In genomic region chr8:48553791-48554288, GRCm38 (mm10) we compare ENCODE assay signal across 10 mouse cellular contexts.
DNase-seq lines count a peak whose midpoint lies in the region; ATAC-seq and TF ChIP-seq lines count a peak whose summit lies in the region.
"Had no signal": no experiment of that assay in that cellular context is flagged by ENCODE, and none has a peak within 500 bp of the region (broad histone marks: within the 10 kb centered on the region; RNA-seq: fewer than 3 reads in every experiment).

No protein-coding gene starts in this region.

- ATAC-seq in heart, embryonic 13.5 days (ENCODE audit: extremely low read depth, insufficient number of reproducible peaks, low FRiP score, low TSS enrichment) = no peak
- ATAC-seq in embryonic facial prominence, embryonic 11.5 days (replicated peaks; ENCODE audit: insufficient number of reproducible peaks, low FRiP score, low TSS enrichment, low read depth) = no peak
- no peak for ATAC-seq in hindbrain, postnatal 0 days
- ATAC-seq in midbrain, embryonic 16.5 days = no peak

- peak overlapping the region; percentile 89 for H3K9ac ChIP-seq in heart, embryonic 13.5 days
- H3K9ac ChIP-seq in embryonic facial prominence, embryonic 11.5 days (replicated peaks; ENCODE audit: low read length) = peak overlapping the region; percentile 54
- peak overlapping the region; percentile 70; the same call in 1 of the 2 replicates for H3K9ac ChIP-seq in hindbrain, postnatal 0 days (replicated peaks; ENCODE audit: low read length)
- H3K9ac ChIP-seq in midbrain, embryonic 16.5 days (ENCODE audit: low read depth, low read length) = peak overlapping the region; percentile 52

- 2% methylated on average over 9 of the region's 9 CpGs for WGBS in heart, embryonic 13.5 days
- 0% methylated on average over 9 of the region's 9 CpGs for WGBS in embryonic facial prominence, embryonic 11.5 days
- 4% methylated on average over 9 of the region's 9 CpGs for WGBS in hindbrain, postnatal 0 days
- 0% methylated on average over 9 of the region's 9 CpGs for WGBS in midbrain, embryonic 16.5 days

- peak overlapping the region; percentile 38; the same call in 1 of the 2 replicates for H3K27ac ChIP-seq in heart, embryonic 13.5 days (replicated peaks)
- peak overlapping the region; percentile 99 for H3K27ac ChIP-seq in embryonic facial prominence, embryonic 11.5 days (replicated peaks; ENCODE audit: low read depth, low read length)
- peak overlapping the region; percentile 83; the same call in 1 of the 2 replicates for H3K27ac ChIP-seq in hindbrain, postnatal 0 days
- H3K27ac ChIP-seq in midbrain, embryonic 16.5 days (ENCODE audit: low read length) = peak overlapping the region; percentile 96; the same call in 1 of the 2 replicates

- 0 out of 2 replicates have a peak, but pooled peaks cover 10% of the 10 kb centered on the region for H3K4me1 ChIP-seq in heart, embryonic 13.5 days
- H3K4me1 ChIP-seq in embryonic facial prominence, embryonic 11.5 days (ENCODE audit: control insufficient read depth, insufficient read depth, low read length) = no peaks in the 10 kb centered on the region
- no peaks in the 10 kb centered on the region for H3K4me1 ChIP-seq in hindbrain, postnatal 0 days (ENCODE audit: insufficient read depth, low read length)
- H3K4me1 ChIP-seq in midbrain, embryonic 16.5 days (ENCODE audit: control insufficient read depth, insufficient read depth, low read length) = peaks cover 21% of the 10 kb centered on the region

- no peak for DNase-seq in heart, adult 11 months
- peak; percentile 87 for DNase-seq in embryonic facial prominence, embryonic 11.5 days (ENCODE audit: low spot score)
- DNase-seq in hindbrain, postnatal 0 days (ENCODE audit: low spot score) = peak; percentile 38
- DNase-seq in adrenal gland, postnatal 10 days = no peak
- DNase-seq in frontal cortex, postnatal 14 days (ENCODE audit: low spot score in 2 of 2) = no peak
- no peak for DNase-seq in left cerebral cortex, postnatal 36 days (ENCODE audit: low spot score in 2 of 2)
- DNase-seq: cerebellum, adult 2 months had no signal

- peaks cover 3% of the 10 kb centered on the region; the same call in 1 of the 2 replicates for H3K27me3 ChIP-seq in heart, embryonic 13.5 days (replicated peaks)
- no peaks in the 10 kb centered on the region for H3K27me3 ChIP-seq in embryonic facial prominence, embryonic 11.5 days (ENCODE audit: control insufficient read depth, insufficient read depth, low read length)
- no peaks in the 10 kb centered on the region for H3K27me3 ChIP-seq in hindbrain, postnatal 0 days (ENCODE audit: insufficient read depth, low read length)
- no peaks in the 10 kb centered on the region for H3K27me3 ChIP-seq in midbrain, embryonic 16.5 days (ENCODE audit: control insufficient read depth, insufficient read depth, low read depth, low read length)
- H3K27me3 ChIP-seq: CH12.LX had no signal

- H3K4me2 ChIP-seq in heart, embryonic 13.5 days = peak overlapping the region; percentile 95
- H3K4me2 ChIP-seq in embryonic facial prominence, embryonic 11.5 days (ENCODE audit: low read depth, low read length) = peak overlapping the region; percentile 72
- peak overlapping the region; percentile 85 for H3K4me2 ChIP-seq in hindbrain, postnatal 0 days (ENCODE audit: low read depth, low read length)
- peak overlapping the region; percentile 81 for H3K4me2 ChIP-seq in midbrain, embryonic 16.5 days (ENCODE audit: low read length)

- no peaks in the 10 kb centered on the region for H3K36me3 ChIP-seq in heart, embryonic 13.5 days
- no peaks in the 10 kb centered on the region for H3K36me3 ChIP-seq in embryonic facial prominence, embryonic 11.5 days (replicated peaks; ENCODE audit: control insufficient read depth, insufficient read depth, low read depth, low read length)
- H3K36me3 ChIP-seq in hindbrain, postnatal 0 days (ENCODE audit: insufficient read depth, low read length) = no peaks in the 10 kb centered on the region
- no peaks in the 10 kb centered on the region for H3K36me3 ChIP-seq in midbrain, embryonic 16.5 days (ENCODE audit: control insufficient read depth, insufficient read depth, low read length)

- H3K9me3 ChIP-seq in heart, embryonic 13.5 days = no peaks in the 10 kb centered on the region
- no peaks in the 10 kb centered on the region for H3K9me3 ChIP-seq in embryonic facial prominence, embryonic 11.5 days (replicated peaks; ENCODE audit: control insufficient read depth, low read length)
- no peaks in the 10 kb centered on the region for H3K9me3 ChIP-seq in hindbrain, postnatal 0 days (ENCODE audit: low read length)
- H3K9me3 ChIP-seq in midbrain, embryonic 16.5 days (replicated peaks; ENCODE audit: control insufficient read depth, low read length, poor library complexity, severe bottlenecking) = no peaks in the 10 kb centered on the region

- H3K4me3 ChIP-seq in heart, embryonic 13.5 days = peak overlapping the region; percentile 86
- peak overlapping the region; percentile 81 for H3K4me3 ChIP-seq in embryonic facial prominence, embryonic 11.5 days (ENCODE audit: low read depth, low read length)
- peak overlapping the region; percentile 56 for H3K4me3 ChIP-seq in hindbrain, postnatal 0 days (ENCODE audit: low read length)
- H3K4me3 ChIP-seq in midbrain, embryonic 16.5 days (ENCODE audit: low read depth, low read length) = peak overlapping the region; percentile 89

- intact Hi-C loops in left cerebral cortex, postnatal 36 days (cut with DNase I) = loop anchor here (10.0 kb wide), 3 partner anchors 291 to 471 kb away; partner anchors contain the start of gene Tenm3

- TF ChIP-seq CTCF in hindbrain, postnatal 0 days (IDR thresholded peaks at IDR 0.05; ENCODE audit: low read depth) = no peak

Comparison
In these comparisons a context has a peak if more than half of its experiments do, and no peak if none do; other contexts are left out.
1. H3K27ac ChIP-seq: peak in every context shown above with its lines; median percentile 99 in embryonic facial prominence, embryonic 11.5 days; 96 in midbrain, embryonic 16.5 days; 83 in hindbrain, postnatal 0 days; 38 in heart, embryonic 13.5 days.
2. DNase-seq: peak in embryonic facial prominence, embryonic 11.5 days (single experiment) and hindbrain, postnatal 0 days (single experiment); none in heart, adult 11 months (single experiment), adrenal gland, postnatal 10 days (single experiment), frontal cortex, postnatal 14 days (0 of 2) and left cerebral cortex, postnatal 36 days (0 of 2).
3. Peak in every context shown above with its lines, with median percentiles within 50 percentile points of each other: H3K4me2 ChIP-seq, H3K4me3 ChIP-seq and H3K9ac ChIP-seq.